ENCODE assay signal across 23 mouse cellular contexts in genomic region chr15:26276608-26277007, GRCm38 (mm10). TPM values are rescaled to one million over a fixed set of nuclear protein-coding genes. Genes with fewer than 3 reads are reported as not detected.
DNase-seq lines count a peak whose midpoint lies in the region; ATAC-seq lines count a peak whose summit lies in the region.
"Had no signal": no experiment of that assay in that cellular context is flagged by ENCODE, and none has a peak within 500 bp of the region (broad histone marks: within the 10 kb centered on the region; RNA-seq: fewer than 3 reads in every experiment).

No protein-coding gene starts in this region.

- H3K4me2 ChIP-seq in forebrain, embryonic 15.5 days (replicated peaks), result no peak overlapping the region
- no peak overlapping the region for H3K4me2 ChIP-seq in forebrain, embryonic 11.5 days (ENCODE audit: low read depth, low read length, severe bottlenecking)
- H3K4me2 ChIP-seq in lung, embryonic 16.5 days (ENCODE audit: low read depth, low read length), result no peak overlapping the region
- no peak overlapping the region for H3K4me2 ChIP-seq in forebrain, embryonic 16.5 days (ENCODE audit: low read length)
- H3K4me2 ChIP-seq: embryonic facial prominence, embryonic 15.5 days; heart, embryonic 13.5 days; hindbrain, embryonic 15.5 days had no signal

- ATAC-seq in forebrain, embryonic 15.5 days (replicated peaks), result peak; percentile 63
- no peak for ATAC-seq in forebrain, embryonic 11.5 days (replicated peaks; ENCODE audit: low FRiP score)
- peak; percentile 36; the same call in 1 of the 2 replicates for ATAC-seq in lung, embryonic 16.5 days (ENCODE audit: low read depth)
- ATAC-seq in forebrain, embryonic 16.5 days, result peak; percentile 49

- H3K4me3 ChIP-seq in forebrain, embryonic 15.5 days, result no peak overlapping the region
- H3K4me3 ChIP-seq in forebrain, embryonic 11.5 days (ENCODE audit: low read depth, low read length), result no peak overlapping the region
- H3K4me3 ChIP-seq in lung, embryonic 16.5 days (ENCODE audit: low read length), result no peak overlapping the region
- no peak overlapping the region for H3K4me3 ChIP-seq in forebrain, embryonic 16.5 days (replicated peaks; ENCODE audit: low read length)
- H3K4me3 ChIP-seq: embryonic facial prominence, embryonic 15.5 days; erythroblast, embryonic 14.5 days; heart, embryonic 13.5 days; hindbrain, embryonic 15.5 days had no signal

- H3K27me3 ChIP-seq in forebrain, embryonic 15.5 days, result no peaks in the 10 kb centered on the region
- no peaks in the 10 kb centered on the region for H3K27me3 ChIP-seq in forebrain, embryonic 11.5 days (ENCODE audit: control insufficient read depth, insufficient read depth, low read length)
- H3K27me3 ChIP-seq in lung, embryonic 16.5 days (ENCODE audit: control insufficient read depth, insufficient read depth, low read depth, low read length), result no peaks in the 10 kb centered on the region
- H3K27me3 ChIP-seq in forebrain, embryonic 16.5 days (replicated peaks; ENCODE audit: control insufficient read depth, insufficient read depth, low read length), result no peaks in the 10 kb centered on the region
- H3K27me3 ChIP-seq: CH12.LX; embryonic facial prominence, embryonic 15.5 days; heart, embryonic 13.5 days; hindbrain, embryonic 15.5 days had no signal

- H3K27ac ChIP-seq in forebrain, embryonic 15.5 days (replicated peaks), result peak overlapping the region; percentile 38; the same call in 1 of the 2 replicates
- no peak overlapping the region for H3K27ac ChIP-seq in forebrain, embryonic 11.5 days (ENCODE audit: low read depth, low read length)
- H3K27ac ChIP-seq in lung, embryonic 16.5 days (ENCODE audit: low read length), result no peak overlapping the region
- no peak overlapping the region for H3K27ac ChIP-seq in forebrain, embryonic 16.5 days (ENCODE audit: low read length)
- H3K27ac ChIP-seq: embryonic facial prominence, embryonic 15.5 days; heart, embryonic 13.5 days; hindbrain, embryonic 15.5 days had no signal

- WGBS in forebrain, embryonic 15.5 days, result 44% methylated on average over 5 of the region's 5 CpGs
- 89% methylated on average over 5 of the region's 5 CpGs for WGBS in forebrain, embryonic 11.5 days
- WGBS in lung, embryonic 16.5 days, result 44% methylated on average over 5 of the region's 5 CpGs
- WGBS in forebrain, embryonic 16.5 days, result 24% methylated on average over 5 of the region's 5 CpGs

- no peaks in the 10 kb centered on the region for H3K36me3 ChIP-seq in forebrain, embryonic 15.5 days
- H3K36me3 ChIP-seq in forebrain, embryonic 11.5 days (ENCODE audit: control insufficient read depth, insufficient read depth, low read length), result no peaks in the 10 kb centered on the region
- no peaks in the 10 kb centered on the region for H3K36me3 ChIP-seq in lung, embryonic 16.5 days (ENCODE audit: control insufficient read depth, insufficient read depth, low read length)
- no peaks in the 10 kb centered on the region for H3K36me3 ChIP-seq in forebrain, embryonic 16.5 days (ENCODE audit: control insufficient read depth, insufficient read depth)
- H3K36me3 ChIP-seq: embryonic facial prominence, embryonic 15.5 days; heart, embryonic 13.5 days; hindbrain, embryonic 15.5 days had no signal

- no peak for DNase-seq in forebrain, embryonic 11.5 days (ENCODE audit: low spot score)
- no peak for DNase-seq in lung, postnatal 36 days
- DNase-seq in MN1 (ENCODE audit: low spot score), result peak; percentile 68
- no peak for DNase-seq in adrenal gland, adult 2 months
- DNase-seq: adrenal gland, adult 8-10 months; adrenal gland, postnatal 36 days; cerebellum, adult 11 months; cerebellum, adult 8-10 months; cerebellum, postnatal 14 days; embryo, embryonic 11 days; gastrocnemius, postnatal 36 days; heart, adult 11 months; heart, postnatal 36 days had no signal

- peaks cover 14% of the 10 kb centered on the region for H3K4me1 ChIP-seq in forebrain, embryonic 15.5 days
- no peaks in the 10 kb centered on the region for H3K4me1 ChIP-seq in forebrain, embryonic 11.5 days (replicated peaks; ENCODE audit: control insufficient read depth, insufficient read depth, low read length)
- H3K4me1 ChIP-seq in lung, embryonic 16.5 days (replicated peaks; ENCODE audit: control insufficient read depth, insufficient read depth, low read length), result peaks cover 4% of the 10 kb centered on the region; the same call in 1 of the 2 replicates
- H3K4me1 ChIP-seq in forebrain, embryonic 16.5 days (replicated peaks; ENCODE audit: control insufficient read depth, insufficient read depth, low read length), result peaks cover 8% of the 10 kb centered on the region
- H3K4me1 ChIP-seq: embryonic facial prominence, embryonic 15.5 days; heart, embryonic 13.5 days had no signal

- H3K9me3 ChIP-seq in forebrain, embryonic 15.5 days, result no peaks in the 10 kb centered on the region
- H3K9me3 ChIP-seq in forebrain, embryonic 11.5 days (ENCODE audit: control insufficient read depth, low read length), result no peaks in the 10 kb centered on the region
- H3K9me3 ChIP-seq in lung, embryonic 16.5 days (ENCODE audit: control insufficient read depth, low read length), result no peaks in the 10 kb centered on the region
- no peaks in the 10 kb centered on the region for H3K9me3 ChIP-seq in forebrain, embryonic 16.5 days (ENCODE audit: control insufficient read depth, low read length)
- H3K9me3 ChIP-seq: embryonic facial prominence, embryonic 15.5 days; heart, embryonic 13.5 days; hindbrain, embryonic 15.5 days had no signal

- H3K9ac ChIP-seq in forebrain, embryonic 15.5 days (replicated peaks), result no peak overlapping the region
- no peak overlapping the region for H3K9ac ChIP-seq in forebrain, embryonic 11.5 days (ENCODE audit: low read length)
- no peak overlapping the region for H3K9ac ChIP-seq in lung, embryonic 16.5 days (ENCODE audit: low read length)
- no peak overlapping the region for H3K9ac ChIP-seq in forebrain, embryonic 16.5 days (replicated peaks; ENCODE audit: low read depth, low read length)
- H3K9ac ChIP-seq: embryonic facial prominence, embryonic 15.5 days; heart, embryonic 13.5 days; hindbrain, embryonic 15.5 days had no signal

RNA-seq across cellular contexts. Expression of gene March11, which starts 32.2 kb away (rescaled TPM):
- polyA plus RNA-seq in forebrain, embryonic 15.5 days (2015; fragmentation: Nextera tagmentation; extraction: Ambion mirVana), result 3.8 and 4.3 TPM in 2 replicates
- 1.2 and 1.5 TPM in 2 replicates for polyA plus RNA-seq in forebrain, embryonic 11.5 days (2014; fragmentation: Nextera tagmentation; extraction: Ambion mirVana)
- polyA plus RNA-seq in lung, embryonic 16.5 days (2015; fragmentation: Nextera tagmentation; extraction: Ambion mirVana), result 0.18 and 0.24 TPM in 2 replicates
- polyA plus RNA-seq in forebrain, embryonic 16.5 days (2015; fragmentation: Nextera tagmentation; extraction: Ambion mirVana), result 2.3 and 4.5 TPM in 2 replicates
- under 1 TPM; 0.52 to 0.86 TPM for total RNA-seq in adrenal gland, adult 2 months (2021)
- polyA plus RNA-seq in adrenal gland, adult 2 months (2012; rRNA removed), result 0.73 and 0.75 TPM in 2 replicates
- total RNA-seq: CH12.LX; common myeloid progenitor, adult 5-6 weeks; gastrocnemius, adult 8-10 months; gastrocnemius, postnatal 36 days; heart, postnatal 36 days had no signal
- polyA plus RNA-seq: erythroblast, embryonic 14.5 days had no signal
